Mouse (Mus musculus) testis, adult 2 months (tissue): Measurements from ENCODE around the gene Calhm5.

ENCODE experiments used
- CTCF ChIP-seq: fragments of 200-500 bp; IDR thresholded peaks from 2 replicates; pipeline ENCODE4 v1.5.1; 2012; ENCODE audit warnings: low read depth, mild to moderate bottlenecking, inconsistent platforms, low read length, moderate library complexity; ENCODE audit not compliant: control insufficient read depth, insufficient read depth, insufficient replicate concordance
- POLR2A ChIP-seq: fragments of 200-500 bp; IDR thresholded peaks from 2 replicates; pipeline ENCODE4 v1.6.1; 2012; ENCODE audit warnings: low read depth, mild to moderate bottlenecking, inconsistent platforms, low read length, moderate library complexity; ENCODE audit not compliant: control insufficient read depth

GRCm38 (mm10) chr10:34136432-34136831 lies 40.1 kb upstream of the Calhm5 start:
- TF ChIP-seq CTCF (no peak), POLR2A (no peak)
